Mouse (Mus musculus) bone marrow macrophage, adult 2 months (primary cell): ENCODE data around the gene Mfng.

Source experiments
- CTCF ChIP-seq: IDR thresholded peaks from 2 replicates; pipeline ENCODE4 v1.5.1; 2012; ENCODE audit warnings: low read depth, mild to moderate bottlenecking, low read length, moderate library complexity
- POLR2A ChIP-seq: IDR thresholded peaks from 2 replicates; pipeline ENCODE4 v1.6.1; 2012; ENCODE audit warnings: mild to moderate bottlenecking, low read depth, low read length, borderline replicate concordance

DNA sequence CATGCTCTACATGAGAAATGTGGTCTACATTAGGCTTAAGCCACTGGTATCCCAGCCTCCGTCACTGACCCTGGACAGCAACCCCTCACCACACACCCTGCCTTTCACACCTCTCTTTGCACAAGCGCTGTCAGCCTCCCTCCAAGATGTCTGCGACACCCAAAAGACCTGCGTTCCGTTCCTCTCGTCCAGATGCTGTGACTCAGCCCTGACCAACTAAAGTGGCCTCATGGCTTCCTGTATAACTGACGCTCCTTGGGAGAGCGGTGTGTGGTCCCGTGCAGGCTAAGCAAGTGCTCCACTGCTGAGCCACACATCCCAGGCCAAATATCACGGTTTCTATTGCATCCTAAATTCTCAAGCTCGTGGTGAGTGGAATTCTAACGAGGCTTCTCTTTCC lies 32.6 kb downstream of the Mfng start:
- no peak for TF ChIP-seq CTCF
- TF ChIP-seq POLR2A: no peak
